Mouse (Mus musculus): ENCODE results near the gene Slc16a2. TPM values are rescaled to one million over a fixed set of nuclear protein-coding genes. Genes with fewer than 3 reads are reported as not detected.

Gene Slc16a2
- total RNA-seq, 2 experiments from 2014 or later = 83.3 to 92.3 TPM

- no peak for DNase-seq (ENCODE audit: low spot score in 2 of 2)
Measured at GRCm38 (mm10) chrX:103741215-103742056, 80.3 kb downstream of the Slc16a2 start.

- DNase-seq (ENCODE audit: low spot score in 2 of 2) = no peak
Measured at GRCm38 (mm10) chrX:103734041-103734625, 87.7 kb downstream of the Slc16a2 start.

- DNase-seq (ENCODE audit: low spot score in 2 of 2) = no peak
Measured at GRCm38 (mm10) chrX:103733091-103733490, 88.7 kb downstream of the Slc16a2 start.

- no peak for DNase-seq (ENCODE audit: low spot score in 2 of 2)
Measured at GRCm38 (mm10) chrX:103732033-103732703, 89.6 kb downstream of the Slc16a2 start.

- DNase-seq (ENCODE audit: low spot score in 2 of 2) = no peak
Measured at GRCm38 (mm10) chrX:103722437-103722836, 99.3 kb downstream of the Slc16a2 start.

GRCm38 (mm10) chrX:103719618-103720185, 102.1 kb downstream of the Slc16a2 start:
- no peak for DNase-seq (ENCODE audit: low spot score in 2 of 2)

GRCm38 (mm10) chrX:103712922-103713321, 108.9 kb downstream of the Slc16a2 start:
- no peak for DNase-seq (ENCODE audit: low spot score in 2 of 2)

GRCm38 (mm10) chrX:103709671-103710070, 112.1 kb downstream of the Slc16a2 start:
- DNase-seq (ENCODE audit: low spot score in 2 of 2) = no peak

GRCm38 (mm10) chrX:103708592-103708991, 113.2 kb downstream of the Slc16a2 start:
- DNase-seq (ENCODE audit: low spot score in 2 of 2) = no peak

GRCm38 (mm10) chrX:103704611-103705010, 117.2 kb downstream of the Slc16a2 start:
- no peak for DNase-seq (ENCODE audit: low spot score in 2 of 2)

GRCm38 (mm10) chrX:103704024-103704423, 117.8 kb downstream of the Slc16a2 start:
- DNase-seq (ENCODE audit: low spot score in 2 of 2) = peak; percentile 19 to 44

- DNase-seq (ENCODE audit: low spot score in 2 of 2) = no peak
Measured at GRCm38 (mm10) chrX:103697796-103698195, 124.0 kb downstream of the Slc16a2 start.

GRCm38 (mm10) chrX:103696081-103696519, 125.7 kb downstream of the Slc16a2 start:
- DNase-seq (ENCODE audit: low spot score in 2 of 2) = peak; percentile 10 to 33

- peak; percentile 30 to 63 for DNase-seq (ENCODE audit: low spot score in 2 of 2)
Measured at GRCm38 (mm10) chrX:103695165-103695996, 126.4 kb downstream of the Slc16a2 start.

GRCm38 (mm10) chrX:103694787-103695164, 127.0 kb downstream of the Slc16a2 start:
- DNase-seq (ENCODE audit: low spot score in 2 of 2) = peak; percentile 11 to 28

- no peak for DNase-seq (ENCODE audit: low spot score in 2 of 2)
Measured at GRCm38 (mm10) chrX:103694381-103694780, 127.4 kb downstream of the Slc16a2 start.

- no peak for DNase-seq (ENCODE audit: low spot score in 2 of 2)
Measured at GRCm38 (mm10) chrX:103692916-103693315, 128.9 kb downstream of the Slc16a2 start.

GRCm38 (mm10) chrX:103688551-103688950, 133.2 kb downstream of the Slc16a2 start:
- DNase-seq (ENCODE audit: low spot score in 2 of 2) = no peak

GRCm38 (mm10) chrX:103674674-103675073, 147.1 kb downstream of the Slc16a2 start:
- no peak for DNase-seq (ENCODE audit: low spot score in 2 of 2)

GRCm38 (mm10) chrX:103673761-103674160, 148.0 kb downstream of the Slc16a2 start:
- DNase-seq (ENCODE audit: low spot score in 2 of 2) = no peak

GRCm38 (mm10) chrX:103670245-103670644, 151.5 kb downstream of the Slc16a2 start:
- no peak for DNase-seq (ENCODE audit: low spot score in 2 of 2)
